In genomic region chr8:86309460-86309859, GRCm38 (mm10) we compare ENCODE assay signal across 17 mouse cellular contexts.
DNase-seq lines count a peak whose midpoint lies in the region; ATAC-seq lines count a peak whose summit lies in the region.
"Had no signal": no experiment of that assay in that cellular context is flagged by ENCODE, and none has a peak within 500 bp of the region (broad histone marks: within the 10 kb centered on the region; RNA-seq: fewer than 3 reads in every experiment).

No protein-coding gene starts in this region.

- ATAC-seq in frontal cortex, adult (ENCODE audit: low TSS enrichment) = peak; percentile 77
- no peak for ATAC-seq in neural tube, embryonic 15.5 days (ENCODE audit: low FRiP score)
- ATAC-seq in midbrain, embryonic 16.5 days = no peak
- ATAC-seq: forebrain, embryonic 13.5 days; forebrain, embryonic 15.5 days; forebrain, postnatal 0 days had no signal

- no peak overlapping the region for H3K9ac ChIP-seq in neural tube, embryonic 15.5 days (replicated peaks)
- H3K9ac ChIP-seq in midbrain, embryonic 16.5 days (ENCODE audit: low read depth, low read length) = no peak overlapping the region
- H3K9ac ChIP-seq: embryonic facial prominence, embryonic 13.5 days; forebrain, embryonic 13.5 days; forebrain, embryonic 15.5 days; forebrain, postnatal 0 days had no signal

- no peak overlapping the region for H3K4me2 ChIP-seq in neural tube, embryonic 15.5 days
- no peak overlapping the region for H3K4me2 ChIP-seq in midbrain, embryonic 16.5 days (ENCODE audit: low read length)
- H3K4me2 ChIP-seq: embryonic facial prominence, embryonic 13.5 days; forebrain, embryonic 13.5 days; forebrain, embryonic 15.5 days had no signal

- 79% methylated on average over 2 of the region's 2 CpGs for WGBS in neural tube, embryonic 15.5 days
- WGBS in midbrain, embryonic 16.5 days = 60% methylated on average over 2 of the region's 2 CpGs

- no peaks in the 10 kb centered on the region for H3K27me3 ChIP-seq in neural tube, embryonic 15.5 days (replicated peaks)
- no peaks in the 10 kb centered on the region for H3K27me3 ChIP-seq in midbrain, embryonic 16.5 days (ENCODE audit: control insufficient read depth, insufficient read depth, low read depth, low read length)
- H3K27me3 ChIP-seq: embryonic facial prominence, embryonic 13.5 days; forebrain, embryonic 13.5 days; forebrain, embryonic 15.5 days had no signal

- H3K4me3 ChIP-seq in neural tube, embryonic 15.5 days (replicated peaks) = no peak overlapping the region
- no peak overlapping the region for H3K4me3 ChIP-seq in midbrain, embryonic 16.5 days (ENCODE audit: low read depth, low read length)
- H3K4me3 ChIP-seq: embryonic facial prominence, embryonic 13.5 days; forebrain, embryonic 13.5 days; forebrain, embryonic 15.5 days had no signal

- H3K4me1 ChIP-seq in neural tube, embryonic 15.5 days = no peaks in the 10 kb centered on the region
- H3K4me1 ChIP-seq in midbrain, embryonic 16.5 days (ENCODE audit: control insufficient read depth, insufficient read depth, low read length) = no peaks in the 10 kb centered on the region
- H3K4me1 ChIP-seq: embryonic facial prominence, embryonic 13.5 days; forebrain, embryonic 13.5 days; forebrain, embryonic 15.5 days had no signal

- H3K36me3 ChIP-seq in neural tube, embryonic 15.5 days = no peaks in the 10 kb centered on the region
- no peaks in the 10 kb centered on the region for H3K36me3 ChIP-seq in midbrain, embryonic 16.5 days (ENCODE audit: control insufficient read depth, insufficient read depth, low read length)
- H3K36me3 ChIP-seq: embryonic facial prominence, embryonic 13.5 days; forebrain, embryonic 15.5 days had no signal

- no peaks in the 10 kb centered on the region for H3K9me3 ChIP-seq in neural tube, embryonic 15.5 days (replicated peaks)
- no peaks in the 10 kb centered on the region for H3K9me3 ChIP-seq in midbrain, embryonic 16.5 days (replicated peaks; ENCODE audit: control insufficient read depth, low read length, poor library complexity, severe bottlenecking)
- H3K9me3 ChIP-seq: embryonic facial prominence, embryonic 13.5 days; forebrain, embryonic 13.5 days; forebrain, embryonic 15.5 days had no signal

- no peak for DNase-seq in frontal cortex, postnatal 10 days (ENCODE audit: low spot score in 2 of 2)
- DNase-seq in neural tube, embryonic 10.5 days (ENCODE audit: extremely low spot score, low spot score) = no peak
- peak; percentile 76 for DNase-seq in brain, adult 2 months (ENCODE audit: low read depth, low spot score)
- DNase-seq in skeletal muscle tissue, adult 2 months (ENCODE audit: low read depth, low spot score) = peak; percentile 7
- DNase-seq: adrenal gland, adult 2 months; adrenal gland, postnatal 10 days; adrenal gland, postnatal 25 days; cerebellum, adult 11-12 months; cerebellum, adult 9-10 months; cerebellum, postnatal 25 days; forebrain, postnatal 0 days had no signal

- 0 out of 2 replicates have a peak overlapping the region, but pooled peaks have one; percentile 7 for H3K27ac ChIP-seq in neural tube, embryonic 15.5 days (replicated peaks)
- no peak overlapping the region for H3K27ac ChIP-seq in midbrain, embryonic 16.5 days (ENCODE audit: low read length)
- H3K27ac ChIP-seq: embryonic facial prominence, embryonic 13.5 days; forebrain, embryonic 13.5 days; forebrain, embryonic 15.5 days had no signal

Comparison
In these comparisons a context has a peak if more than half of its experiments do, and no peak if none do; other contexts are left out.
1. DNase-seq: peak in brain, adult 2 months (single experiment) and skeletal muscle tissue, adult 2 months (single experiment); none in frontal cortex, postnatal 10 days (0 of 2) and neural tube, embryonic 10.5 days (single experiment).